Mouse (Mus musculus) stomach, embryonic 16.5 days (tissue): ENCODE results near the gene She. TPM values are rescaled to one million over a fixed set of nuclear protein-coding genes. Genes with fewer than 3 reads are reported as not detected.
A peak's percentile ranks its signal among the peaks of the same experiment; 100 is the strongest.

ENCODE experiments used
- ATAC-seq: fragments of 200-750 bp; cut with Nextera tagmentation; 2 replicates; pipeline ENCODE4 v1.8.0; 2017; ENCODE audit warnings: moderate number of reproducible peaks, moderate TSS enrichment; ENCODE audit not compliant: insufficient read depth, low FRiP score
- H3K27ac ChIP-seq: fragments of 300-500 bp; sonication (generic); 2 replicates; pipeline ENCODE4 v1.5.1; 2014; ENCODE audit warnings: low read length
- H3K27me3 ChIP-seq: fragments of 300-500 bp; sonication (generic); 2 replicates; pipeline ENCODE4 v1.6.1; 2014; ENCODE audit warnings: low read length, control low read depth, mixed read lengths; ENCODE audit not compliant: control insufficient read depth, insufficient read depth
- H3K36me3 ChIP-seq: fragments of 300-500 bp; sonication (generic); 2 replicates; pipeline ENCODE4 v1.6.1; 2014; ENCODE audit warnings: low read length; ENCODE audit not compliant: control insufficient read depth, insufficient read depth
- H3K4me1 ChIP-seq: fragments of 300-500 bp; sonication (generic); 2 replicates; pipeline ENCODE4 v1.6.1; 2014; ENCODE audit warnings: low read length, control low read depth, mixed read lengths; ENCODE audit not compliant: control insufficient read depth, insufficient read depth
- H3K4me2 ChIP-seq: fragments of 300-500 bp; sonication (generic); 2 replicates; pipeline ENCODE4 v1.6.1; 2014; ENCODE audit warnings: low read depth, low read length, mixed read lengths
- H3K4me3 ChIP-seq: fragments of 300-500 bp; sonication (generic); replicated peaks from 2 replicates; pipeline ENCODE4 v1.5.1; 2014; ENCODE audit warnings: mild to moderate bottlenecking, low read length
- H3K9ac ChIP-seq: fragments of 300-500 bp; sonication (generic); 2 replicates; pipeline ENCODE4 v1.6.1; 2014; ENCODE audit warnings: low read length
- H3K9me3 ChIP-seq: fragments of 300-500 bp; sonication (generic); replicated peaks from 2 replicates; pipeline ENCODE4 v1.6.1; 2016; ENCODE audit warnings: low read length, control low read depth; ENCODE audit not compliant: control insufficient read depth
- WGBS: fragments of 180-500 bp; shearing (Covaris S2); extraction: QIAGEN DNeasy Blood & Tissue Kit; methylation state at CpG from one replicate; pipeline ENCODE4 v1.1.7; 2014; 5-methylcytosine and 5-hydroxymethylcytosine counted together
- polyA plus RNA-seq: library from polyadenylated mRNA; unstranded; fragments of >200 nt; fragmentation: Nextera tagmentation; extraction: Ambion mirVana; gene quantifications from 2 replicates; pipeline ENCODE4 v1.2.1, GENCODE M21; 2015

She gene
- polyA plus RNA-seq, 1 experiment from 2014 or later = 3.1 TPM

DNA sequence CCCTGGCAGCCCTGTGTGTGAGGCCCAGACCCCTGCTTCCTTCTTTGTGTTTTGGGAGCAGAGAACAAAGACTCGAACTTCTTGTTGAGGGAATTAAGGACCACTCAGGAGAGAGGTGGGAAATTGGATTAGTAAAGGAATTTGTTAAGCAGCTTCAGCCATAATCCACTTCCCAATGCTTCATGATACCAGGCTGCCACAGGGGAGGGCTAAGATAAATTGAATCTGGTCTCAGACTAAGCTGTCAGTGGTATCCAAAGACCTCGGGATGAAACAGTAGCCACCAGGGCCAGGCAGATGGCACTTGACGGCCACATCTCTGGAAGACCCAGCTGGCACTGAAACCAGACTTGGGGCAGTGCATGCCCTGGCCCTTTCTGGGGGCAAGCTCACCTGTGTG is 47.3 kb downstream of the She start:
- H3K9me3 ChIP-seq = no peaks in the 10 kb centered on the region
- no peak overlapping the region for H3K4me3 ChIP-seq
- H3K27ac ChIP-seq = no peak overlapping the region
- no peaks in the 10 kb centered on the region for H3K27me3 ChIP-seq
- H3K36me3 ChIP-seq = no peaks in the 10 kb centered on the region
- no peak overlapping the region for H3K4me2 ChIP-seq
- H3K4me1 ChIP-seq = no peaks in the 10 kb centered on the region
- 46% methylated on average over 3 of the region's 3 CpGs for WGBS
- H3K9ac ChIP-seq = no peak overlapping the region
- no peak for ATAC-seq

DNA sequence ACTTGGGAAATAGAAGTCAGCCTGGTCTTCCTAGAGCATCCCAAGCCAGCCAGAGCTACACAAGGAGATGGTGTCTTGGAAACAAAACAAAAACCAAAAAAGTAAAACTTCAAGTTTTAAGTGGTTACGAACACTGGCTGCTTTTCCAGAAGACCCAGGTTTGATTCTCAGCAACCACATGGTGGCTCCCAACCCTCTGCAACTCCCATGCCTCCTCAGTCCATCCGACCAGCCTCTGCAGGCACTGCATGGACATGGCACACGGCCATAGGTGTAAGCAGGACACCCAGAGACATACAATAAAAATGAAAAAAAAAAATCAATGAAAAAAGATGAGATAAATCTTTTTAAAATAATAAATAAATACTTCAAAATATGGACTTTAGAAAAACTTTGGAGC is 48.2 kb downstream of the She start:
- WGBS = 76% methylated on average over 3 of the region's 3 CpGs
- Histone ChIP-seq H3K36me3 (no peaks in the 10 kb centered on the region), H3K27ac (no peak overlapping the region), H3K4me1 (no peaks in the 10 kb centered on the region), H3K9me3 (no peaks in the 10 kb centered on the region), H3K27me3 (no peaks in the 10 kb centered on the region), H3K4me3 (no peak overlapping the region), H3K9ac (no peak overlapping the region), H3K4me2 (no peak overlapping the region)
- ATAC-seq = no peak

DNA sequence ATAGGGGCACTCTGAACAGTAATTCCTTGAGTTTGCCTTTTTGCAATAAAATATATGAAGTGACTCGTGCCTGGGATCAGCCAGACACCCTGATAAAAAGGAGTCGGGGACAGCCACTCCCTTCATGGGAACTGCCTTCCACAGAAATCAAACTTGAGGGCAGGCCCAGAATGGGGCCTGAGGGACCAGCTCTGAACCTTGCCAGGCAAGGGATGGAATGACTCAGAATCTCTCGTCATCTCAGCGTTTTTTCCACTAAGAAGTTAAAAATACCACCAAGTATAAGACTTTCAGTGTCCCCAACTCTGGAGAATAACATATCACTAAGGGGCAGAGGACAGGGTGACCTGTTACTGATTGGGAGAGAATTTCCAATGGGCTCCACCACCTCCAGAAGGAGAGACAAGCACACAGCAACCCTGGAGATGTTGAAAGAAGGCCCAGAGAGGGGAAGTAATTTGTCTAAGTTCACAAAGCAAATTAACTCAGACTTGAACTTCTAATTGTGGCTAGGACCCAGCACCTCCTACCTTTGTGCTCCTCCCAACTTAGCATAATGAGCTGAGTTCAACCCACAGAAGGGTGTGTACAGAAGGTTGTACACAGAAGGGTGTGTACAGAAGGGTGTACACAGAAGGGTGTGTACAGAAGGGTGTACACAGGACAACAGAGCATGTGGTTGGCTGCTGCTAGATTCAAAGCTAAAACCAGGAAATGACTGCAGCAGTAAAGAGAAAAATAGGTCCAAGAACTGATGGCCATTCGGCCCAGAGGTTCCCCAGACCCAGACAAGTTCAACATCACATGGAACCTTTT is 49.1 kb downstream of the She start:
- peak overlapping the region; percentile 10; the same call in 1 of the 2 replicates for H3K27ac ChIP-seq
- no peak overlapping the region for H3K4me3 ChIP-seq
- no peak overlapping the region for H3K4me2 ChIP-seq
- H3K9me3 ChIP-seq = no peaks in the 10 kb centered on the region
- ATAC-seq = peak; percentile 61; the same call in 1 of the 2 replicates
- H3K27me3 ChIP-seq = no peaks in the 10 kb centered on the region
- no peaks in the 10 kb centered on the region for H3K36me3 ChIP-seq
- no peak overlapping the region for H3K9ac ChIP-seq
- no peaks in the 10 kb centered on the region for H3K4me1 ChIP-seq
- WGBS = 56% methylated on average over 5 of the region's 5 CpGs

DNA sequence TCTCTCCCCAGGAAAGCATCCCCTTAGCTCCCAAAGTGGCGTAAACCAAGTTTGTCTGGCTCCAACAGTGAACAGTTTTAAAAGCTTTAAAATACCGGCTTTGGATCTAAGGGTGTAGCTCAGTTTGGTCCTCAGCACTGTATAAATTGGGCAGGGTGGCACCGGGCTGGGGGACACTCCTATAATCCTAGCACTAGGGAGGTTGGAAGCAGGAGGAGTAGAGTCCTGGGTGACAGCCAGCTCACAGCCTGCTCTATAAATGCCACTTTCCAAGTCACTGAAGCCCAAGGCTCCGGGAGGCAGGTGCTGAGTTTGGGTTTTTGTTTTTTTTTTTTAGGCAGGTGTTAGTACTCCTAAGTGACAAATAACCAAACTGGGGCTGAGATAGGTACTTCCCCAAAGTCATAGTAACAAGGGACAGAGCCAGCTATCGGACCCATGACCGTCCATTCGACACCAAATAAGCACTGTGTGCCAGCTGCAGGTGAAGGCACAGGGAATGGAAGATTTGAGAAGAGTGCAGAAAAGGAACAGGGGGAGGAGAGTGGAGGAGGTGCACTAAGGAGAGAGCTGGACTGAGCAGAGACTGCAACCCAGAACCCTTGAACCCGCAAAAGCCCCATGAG is 51.5 kb downstream of the She start:
- Histone ChIP-seq H3K27ac (no peak overlapping the region), H3K9me3 (no peaks in the 10 kb centered on the region), H3K36me3 (no peaks in the 10 kb centered on the region), H3K4me2 (no peak overlapping the region), H3K9ac (no peak overlapping the region), H3K4me1 (peaks cover 2% of the 10 kb centered on the region; the same call in 1 of the 2 replicates), H3K27me3 (no peaks in the 10 kb centered on the region), H3K4me3 (no peak overlapping the region)
- WGBS = 77% methylated on average over 8 of the region's 8 CpGs
- no peak for ATAC-seq

DNA sequence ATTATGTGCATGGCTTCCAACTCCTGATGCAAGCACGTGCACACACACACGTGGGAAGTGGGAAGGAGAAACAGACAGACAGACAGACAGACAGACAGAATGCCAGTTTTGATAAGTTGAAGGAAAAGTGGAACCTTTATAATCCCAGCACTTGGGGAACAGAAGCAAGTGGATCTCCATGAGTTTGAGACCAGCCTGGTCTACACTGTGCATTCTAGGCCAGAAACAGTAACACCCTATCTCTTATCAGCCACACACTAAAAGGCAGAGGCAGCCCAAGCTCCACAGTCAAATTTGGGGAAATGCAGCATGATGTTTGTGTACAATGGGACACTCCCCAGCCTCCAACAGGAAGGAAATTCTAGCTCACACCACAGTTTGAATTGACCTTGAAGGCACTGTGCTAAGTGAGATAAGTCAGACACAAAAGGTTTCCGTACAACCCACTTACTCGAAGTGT is 52.4 kb downstream of the She start:
- 70% methylated on average over 4 of the region's 4 CpGs for WGBS
- peaks cover 3% of the 10 kb centered on the region; the same call in 1 of the 2 replicates for H3K4me1 ChIP-seq
- no peak overlapping the region for H3K9ac ChIP-seq
- no peaks in the 10 kb centered on the region for H3K36me3 ChIP-seq
- no peaks in the 10 kb centered on the region for H3K9me3 ChIP-seq
- ATAC-seq = no peak
- H3K4me3 ChIP-seq = no peak overlapping the region
- no peak overlapping the region for H3K27ac ChIP-seq
- no peak overlapping the region for H3K4me2 ChIP-seq
- no peaks in the 10 kb centered on the region for H3K27me3 ChIP-seq

DNA sequence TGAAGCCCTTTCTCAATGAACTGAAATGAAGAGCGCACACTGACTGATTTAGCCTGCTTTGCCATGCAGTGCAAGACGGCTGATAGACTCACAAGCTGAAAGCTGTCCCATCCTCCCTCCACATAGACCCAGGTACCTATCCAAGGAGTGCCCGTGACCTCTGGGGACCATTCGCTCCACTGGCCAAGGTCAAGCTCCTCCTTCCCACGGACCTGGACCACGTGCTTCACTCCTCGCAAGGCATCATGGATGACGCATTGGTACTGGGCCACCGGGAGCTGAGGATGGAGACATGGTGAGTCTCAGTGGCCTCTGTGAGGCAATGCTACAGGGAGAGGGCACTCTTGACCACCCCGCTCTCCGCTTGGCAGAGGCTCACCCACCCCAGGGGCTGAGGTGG is 54.6 kb downstream of the She start:
- Histone ChIP-seq H3K4me1 (peaks cover 3% of the 10 kb centered on the region; the same call in 1 of the 2 replicates), H3K9ac (no peak overlapping the region), H3K4me3 (no peak overlapping the region), H3K27ac (no peak overlapping the region), H3K4me2 (no peak overlapping the region), H3K36me3 (no peaks in the 10 kb centered on the region), H3K27me3 (no peaks in the 10 kb centered on the region), H3K9me3 (no peaks in the 10 kb centered on the region)
- no peak for ATAC-seq
- WGBS = 87% methylated on average over 11 of the region's 11 CpGs

DNA sequence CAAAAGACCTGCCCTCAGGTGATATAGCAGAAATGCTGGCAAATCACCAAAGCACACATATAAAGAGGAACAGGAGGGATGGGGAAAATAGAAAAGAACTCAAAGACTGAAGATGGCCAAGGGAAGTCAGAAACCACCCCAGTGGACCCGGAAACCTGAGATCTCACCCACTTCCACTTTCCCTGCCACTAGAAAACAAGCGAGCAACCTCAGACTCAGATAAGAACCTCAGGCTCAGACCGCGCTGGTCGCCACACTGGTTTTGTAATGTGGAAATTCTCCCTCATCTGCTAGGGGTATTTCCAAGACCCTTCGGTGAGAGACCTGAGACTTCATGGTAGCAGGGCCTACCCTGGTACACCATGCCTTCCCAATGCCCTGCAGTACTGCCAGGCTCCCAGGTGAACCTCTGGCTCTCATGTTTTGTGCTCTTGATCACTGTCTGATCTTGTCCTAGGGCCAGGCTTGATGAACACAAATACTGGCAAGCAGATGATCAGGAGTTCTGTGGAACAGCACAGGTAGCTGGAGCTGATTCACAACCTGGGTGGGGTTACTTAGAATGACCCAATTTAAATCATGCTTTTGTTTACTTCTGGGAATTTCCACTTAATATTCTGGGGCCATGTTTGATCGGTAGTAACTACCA is 56.5 kb downstream of the She start:
- Histone ChIP-seq H3K4me3 (no peak overlapping the region), H3K27ac (no peak overlapping the region), H3K4me1 (peaks cover 3% of the 10 kb centered on the region; the same call in 1 of the 2 replicates), H3K4me2 (no peak overlapping the region), H3K9ac (no peak overlapping the region), H3K27me3 (no peaks in the 10 kb centered on the region), H3K36me3 (no peaks in the 10 kb centered on the region), H3K9me3 (no peaks in the 10 kb centered on the region)
- WGBS = 86% methylated on average over 7 of the region's 7 CpGs
- ATAC-seq = no peak

DNA sequence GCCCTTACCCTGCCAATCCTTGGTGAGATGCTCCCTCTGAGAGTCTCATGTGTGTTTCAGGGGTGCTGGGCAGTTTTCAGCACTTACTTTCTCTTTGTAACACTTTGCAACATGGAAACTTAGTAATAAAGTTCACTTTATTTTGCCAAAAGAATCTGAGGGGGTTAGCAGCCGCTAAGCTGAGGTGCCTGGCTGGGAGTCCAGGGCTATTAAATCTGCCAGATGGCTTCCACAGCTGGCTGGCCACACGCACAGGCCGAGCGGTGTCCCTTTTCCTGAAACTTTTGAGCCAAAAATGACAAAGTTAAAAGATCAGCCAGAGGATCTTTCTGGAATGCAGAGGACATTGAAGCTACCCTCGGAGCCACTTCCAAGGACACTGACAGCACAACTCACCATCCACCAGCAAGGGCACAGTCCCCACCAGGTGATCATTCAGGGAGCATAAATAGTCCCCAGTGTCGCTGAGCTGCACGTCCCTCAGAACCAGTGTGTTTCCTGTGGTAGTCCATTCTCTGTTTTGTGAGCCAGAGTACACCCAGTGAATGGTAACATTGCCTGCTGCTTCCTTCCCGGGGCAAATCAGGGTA is 58.8 kb downstream of the She start:
- H3K4me3 ChIP-seq = no peak overlapping the region
- no peaks in the 10 kb centered on the region for H3K9me3 ChIP-seq
- no peaks in the 10 kb centered on the region for H3K36me3 ChIP-seq
- 72% methylated on average over 8 of the region's 8 CpGs for WGBS
- no peak overlapping the region for H3K27ac ChIP-seq
- H3K27me3 ChIP-seq = no peaks in the 10 kb centered on the region
- H3K9ac ChIP-seq = no peak overlapping the region
- peaks cover 3% of the 10 kb centered on the region; the same call in 1 of the 2 replicates for H3K4me1 ChIP-seq
- no peak for ATAC-seq
- H3K4me2 ChIP-seq = no peak overlapping the region

DNA sequence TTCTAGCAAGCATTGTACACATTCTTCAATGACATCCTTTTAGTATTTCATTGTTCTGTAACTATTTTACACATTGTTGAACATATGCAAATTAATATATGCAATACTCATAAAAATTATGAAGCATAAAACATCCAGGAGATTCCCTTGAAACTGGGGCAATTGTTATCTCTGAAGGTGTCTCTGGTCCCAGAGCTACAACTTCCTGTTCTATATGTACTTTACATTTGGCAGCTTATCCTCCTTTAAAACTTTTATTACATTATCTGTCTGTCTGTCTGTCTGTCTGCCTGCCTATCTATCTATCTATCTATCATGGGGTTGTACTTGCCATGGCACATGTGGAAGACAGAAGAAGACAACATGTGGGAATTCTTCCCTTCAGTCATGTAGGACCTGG is 60.5 kb downstream of the She start:
- no peak for ATAC-seq
- Histone ChIP-seq H3K9me3 (no peaks in the 10 kb centered on the region), H3K27me3 (no peaks in the 10 kb centered on the region), H3K4me3 (no peak overlapping the region), H3K4me2 (no peak overlapping the region), H3K27ac (no peak overlapping the region), H3K4me1 (peaks cover 3% of the 10 kb centered on the region; the same call in 1 of the 2 replicates), H3K9ac (no peak overlapping the region), H3K36me3 (no peaks in the 10 kb centered on the region)
